Mouse (Mus musculus): ENCODE data around the gene H2afv.

DNA sequence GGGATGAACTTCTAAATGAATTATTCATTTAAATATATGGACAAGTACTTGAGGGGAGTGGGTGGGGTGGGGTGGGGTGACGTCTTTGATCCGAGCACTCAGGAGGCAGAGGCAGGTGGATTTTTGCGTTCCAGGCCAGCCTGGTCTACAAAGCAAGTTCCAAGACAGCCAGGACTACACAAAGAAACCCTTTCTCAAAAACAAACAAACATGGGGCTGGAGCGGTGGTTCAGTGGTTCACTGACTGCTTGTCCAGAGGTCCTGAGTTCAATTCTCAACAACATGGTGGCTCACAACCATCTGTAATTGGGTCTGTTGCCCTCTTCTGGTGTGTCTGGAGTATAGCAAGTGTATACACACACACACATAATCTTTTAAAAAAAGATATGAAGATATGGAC is 1.2 kb upstream of the H2afv start:
- TF ChIP-seq CTCF (IDR thresholded peaks at IDR 0.05; ENCODE audit: insufficient read depth, low read length): no peak
- no peak for TF ChIP-seq POLR2A (IDR thresholded peaks at IDR 0.05; ENCODE audit: borderline replicate concordance, extremely low read depth, low read depth, low read length)
